Mouse (Mus musculus): ENCODE data around the gene Trim8.

DNA sequence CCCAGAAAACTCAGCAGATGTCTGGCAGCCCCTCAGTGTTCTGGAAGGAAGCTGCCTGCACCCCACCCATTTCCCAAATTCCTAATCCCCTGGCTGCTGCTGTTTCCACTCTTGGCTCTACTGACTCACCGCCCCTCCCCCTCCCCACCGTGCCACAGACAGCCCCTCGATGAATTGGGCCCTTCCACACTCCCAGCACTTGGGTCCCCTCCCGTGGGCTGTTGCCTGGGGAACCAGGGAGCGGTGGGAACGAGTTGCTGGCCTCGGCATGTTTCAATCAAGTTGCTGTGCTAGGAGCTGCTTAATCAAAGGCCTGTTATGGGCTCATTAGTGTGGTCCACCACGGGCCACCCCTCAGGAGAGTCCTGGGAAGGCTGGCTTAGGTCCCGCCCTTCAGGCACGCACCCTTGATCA is 24.1 kb upstream of the Trim8 start:
- TF ChIP-seq CTCF (IDR thresholded peaks at IDR 0.05; ENCODE audit: low read depth) (no peak), EP300 (IDR thresholded peaks at IDR 0.05; ENCODE audit: low read depth) (0 out of 2 replicates have a peak, but pooled peaks have one; percentile 25)
